Mouse (Mus musculus) ovary, postnatal 10 days (tissue): ENCODE measurements around the gene Lypd3.
A peak's percentile ranks its signal among the peaks of the same experiment; 100 is the strongest.
"Not testable (repeated sequence)": the region's sequence is repeated elsewhere in the genome, so short reads cannot be mapped to it uniquely, and the experiment has no call there.

Experiments
- DNase-seq: peaks from one replicate; pipeline ENCODE4 v3.0.0; 2022; ENCODE audit warnings: low spot score

The Lypd3 gene

GRCm38 (mm10) chr7:24612308-24612910, 23.9 kb upstream of the Lypd3 start:
- no peak for DNase-seq

GRCm38 (mm10) chr7:24614816-24615215, 21.5 kb upstream of the Lypd3 start:
- DNase-seq, result no peak

GRCm38 (mm10) chr7:24617763-24618162, 18.6 kb upstream of the Lypd3 start:
- DNase-seq, result no peak

- DNase-seq, result not testable (repeated sequence)
Observed at GRCm38 (mm10) chr7:24618374-24618773, 18.0 kb upstream of the Lypd3 start.

- DNase-seq, result no peak
Observed at GRCm38 (mm10) chr7:24619671-24620397, 16.5 kb upstream of the Lypd3 start.

GRCm38 (mm10) chr7:24621193-24621592, 15.2 kb upstream of the Lypd3 start:
- no peak for DNase-seq

GRCm38 (mm10) chr7:24622967-24623366, 13.4 kb upstream of the Lypd3 start:
- no peak for DNase-seq

GRCm38 (mm10) chr7:24628685-24629610, 7.4 kb upstream of the Lypd3 start:
- DNase-seq, result peak; percentile 61

GRCm38 (mm10) chr7:24629672-24630071, 6.7 kb upstream of the Lypd3 start:
- no peak for DNase-seq

- DNase-seq, result no peak
Observed at GRCm38 (mm10) chr7:24630116-24630880, 6.1 kb upstream of the Lypd3 start.

- no peak for DNase-seq
Observed at GRCm38 (mm10) chr7:24637046-24637445, 696 bp downstream of the Lypd3 start.

GRCm38 (mm10) chr7:24638026-24638856, 1.9 kb downstream of the Lypd3 start:
- DNase-seq, result no peak

- no peak for DNase-seq
Observed at GRCm38 (mm10) chr7:24640450-24640849, 4.1 kb downstream of the Lypd3 start.

GRCm38 (mm10) chr7:24642491-24642890, 6.1 kb downstream of the Lypd3 start:
- DNase-seq, result peak; percentile 6

GRCm38 (mm10) chr7:24644492-24644891, 8.1 kb downstream of the Lypd3 start:
- no peak for DNase-seq

- DNase-seq, result no peak
Observed at GRCm38 (mm10) chr7:24644996-24645395, 8.6 kb downstream of the Lypd3 start.

- no peak for DNase-seq
Observed at GRCm38 (mm10) chr7:24646486-24646885, 10.1 kb downstream of the Lypd3 start.

- peak; percentile 24 for DNase-seq
Observed at GRCm38 (mm10) chr7:24653681-24654080, 17.3 kb downstream of the Lypd3 start.

GRCm38 (mm10) chr7:24659737-24660357, 23.5 kb downstream of the Lypd3 start:
- no peak for DNase-seq

GRCm38 (mm10) chr7:24661118-24661904, 25.0 kb downstream of the Lypd3 start:
- DNase-seq, result no peak
